Mouse (Mus musculus) C2C12 (cell line): ENCODE measurements around the gene Ifi205.
"Not testable (repeated sequence)": the region's sequence is repeated elsewhere in the genome, so short reads cannot be mapped to it uniquely, and the experiment has no call there.

Experiments
- CEBPB ChIP-seq: IDR thresholded peaks from one replicate; pipeline ENCODE4 v1.6.1; 2011; ENCODE audit warnings: low read depth, mild to moderate bottlenecking, control low read depth, moderate library complexity
- CTCF ChIP-seq: IDR thresholded peaks from one replicate; pipeline ENCODE4 v1.5.1; 2011; ENCODE audit not compliant: control insufficient read depth, insufficient read depth, insufficient read length
- MAX ChIP-seq: IDR thresholded peaks from one replicate; pipeline ENCODE4 v1.6.1; 2011; ENCODE audit warnings: mild to moderate bottlenecking, control low read depth
- MYOD1 ChIP-seq: IDR thresholded peaks from one replicate; pipeline ENCODE4 v1.6.1; 2011; ENCODE audit warnings: low read depth; ENCODE audit not compliant: control insufficient read depth, insufficient read length

DNA sequence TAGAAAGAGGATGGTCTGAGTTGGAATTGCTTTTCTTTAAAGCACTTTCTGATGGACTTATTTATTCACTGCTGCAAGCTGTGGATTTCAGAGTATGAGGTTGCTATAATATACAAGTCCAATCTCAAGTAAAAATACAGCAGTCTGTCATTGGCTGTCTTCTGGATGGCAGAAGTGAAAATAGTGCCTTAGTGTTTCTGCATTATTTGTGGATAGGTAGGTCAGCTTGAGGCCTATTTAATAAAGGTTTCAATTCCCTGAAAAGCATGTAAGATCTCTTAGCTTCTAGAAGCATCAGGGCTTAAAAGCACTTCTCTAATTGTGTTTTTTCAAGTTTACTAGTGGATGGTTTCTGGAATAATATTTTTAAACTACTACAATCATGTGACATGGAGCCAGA is 24.6 kb downstream of the Ifi205 start:
- not testable (repeated sequence) for TF ChIP-seq MYOD1, MAX, CTCF, CEBPB
